Mouse (Mus musculus): ENCODE data around the gene Pitpnm2. TPM values are rescaled to one million over a fixed set of nuclear protein-coding genes. Genes with fewer than 3 reads are reported as not detected.

Gene Pitpnm2
- total and polyA plus RNA-seq, 3 experiments: 9.0 to 35.6 (median 24.1) TPM

DNA sequence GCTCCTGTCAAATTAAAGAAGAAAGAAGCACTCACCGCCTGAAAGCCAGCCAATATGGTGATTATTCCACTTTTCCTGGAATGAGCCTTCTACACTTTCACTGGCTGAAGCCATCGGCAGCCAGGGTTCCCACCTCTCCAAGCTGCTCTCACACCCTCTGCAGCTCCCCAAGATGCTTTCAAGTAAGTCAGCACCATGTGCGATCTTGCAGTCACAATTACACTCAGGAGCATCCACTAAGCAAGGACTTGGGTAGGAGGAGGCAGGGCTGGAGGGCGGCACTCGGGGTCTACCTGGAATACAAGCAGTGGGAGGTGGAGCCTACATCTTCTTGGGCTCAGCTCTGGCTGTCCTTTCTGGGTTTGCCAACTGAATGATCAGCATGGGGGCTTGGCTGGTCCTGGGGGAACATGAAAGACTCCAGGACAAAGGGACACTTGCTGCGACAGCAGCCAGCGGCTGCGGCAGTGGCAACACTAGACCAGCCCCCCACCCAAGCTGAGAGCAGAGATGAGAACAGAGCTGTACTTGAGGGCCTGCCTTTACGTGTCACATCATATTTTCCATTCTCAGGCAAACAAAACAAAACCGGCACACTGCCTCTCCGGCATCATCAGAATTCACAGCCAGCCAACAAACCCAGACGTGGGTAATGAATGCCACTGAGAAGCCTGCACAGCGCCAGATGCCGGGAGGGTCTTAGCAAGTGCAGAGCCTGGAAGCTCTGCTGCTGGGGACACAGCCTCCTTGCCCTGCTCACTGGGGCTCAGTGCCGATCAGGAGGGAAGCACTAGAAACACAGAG, 64.5 kb downstream of the Pitpnm2 start:
- peaks cover 57% of the 10 kb centered on the region for H3K4me1 ChIP-seq (ENCODE audit: insufficient read depth, low read depth, low read length)
- H3K36me3 ChIP-seq (replicated peaks): peaks cover 60% of the 10 kb centered on the region
- H3K4me3 ChIP-seq (ENCODE audit: low read depth, low read length): no peak overlapping the region
- H3K27me3 ChIP-seq (ENCODE audit: insufficient read depth, low read length): no peaks in the 10 kb centered on the region; the same call in 1 of the 2 replicates
- DNase-seq (ENCODE audit: low spot score): no peak
- no peak for ATAC-seq (ENCODE audit: extremely low read depth, insufficient number of reproducible peaks, low FRiP score, poor library complexity, severe bottlenecking)
- TF ChIP-seq CTCF (IDR thresholded peaks at IDR 0.05; ENCODE audit: low read depth, low read length) (no peak), POLR2AphosphoS5 (IDR thresholded peaks at IDR 0.05; ENCODE audit: insufficient replicate concordance, low read depth, low read length) (no peak), GATA1 (IDR thresholded peaks at IDR 0.05; ENCODE audit: borderline replicate concordance, low read length) (no peak), TAL1 (conservative IDR thresholded peaks at IDR 0.05; ENCODE audit: low read depth, low read length) (no peak), GATA2 (IDR thresholded peaks at IDR 0.05; ENCODE audit: borderline replicate concordance, low read depth, low read length) (no peak)
- no peaks in the 10 kb centered on the region for H3K9me3 ChIP-seq (replicated peaks)

DNA sequence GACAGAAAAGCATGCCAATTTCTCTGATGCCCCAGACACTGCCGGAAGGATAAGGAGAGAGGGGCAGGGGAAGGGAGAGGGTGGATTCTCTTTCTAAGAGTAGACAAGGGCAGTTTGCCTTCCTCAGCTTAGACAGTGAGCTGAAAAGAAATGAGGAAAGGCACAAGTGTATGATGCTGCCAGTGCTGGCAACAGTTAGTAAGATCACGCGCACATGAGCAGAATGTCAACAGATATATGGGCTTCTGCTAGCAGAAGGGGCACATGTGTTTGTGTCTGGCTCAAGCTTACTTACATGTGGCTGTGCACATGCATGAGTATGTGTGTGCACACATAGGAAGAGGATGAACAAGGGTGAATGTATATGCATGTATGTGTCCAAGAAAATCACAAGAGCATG, 65.4 kb downstream of the Pitpnm2 start:
- peaks cover 52% of the 10 kb centered on the region for H3K36me3 ChIP-seq (replicated peaks)

DNA sequence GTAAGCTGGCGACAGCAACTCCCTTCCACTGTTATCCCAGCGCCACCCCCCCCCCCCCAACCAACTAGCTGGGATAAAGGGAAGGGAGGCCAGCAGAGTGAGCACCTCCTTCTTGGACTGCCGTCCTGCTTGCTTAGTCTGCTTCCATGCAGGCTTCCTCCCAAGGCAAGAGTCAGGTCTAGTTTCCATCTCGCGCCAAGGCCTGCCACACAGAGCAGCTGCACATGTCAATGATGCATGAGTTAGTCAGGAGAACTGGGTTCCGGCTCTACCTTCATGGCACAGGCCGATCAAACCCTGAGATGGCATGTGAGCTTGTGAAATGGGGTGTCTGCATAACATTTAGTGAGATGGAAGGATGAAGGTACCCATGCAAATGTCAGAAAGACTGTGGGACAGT, 66.9 kb downstream of the Pitpnm2 start:
- H3K9me3 ChIP-seq (replicated peaks): no peaks in the 10 kb centered on the region
- peaks cover 60% of the 10 kb centered on the region for H3K4me1 ChIP-seq (ENCODE audit: insufficient read depth, low read depth, low read length)
- DNase-seq (ENCODE audit: low spot score) (no peak), ATAC-seq (ENCODE audit: extremely low read depth, insufficient number of reproducible peaks, low FRiP score, poor library complexity, severe bottlenecking) (no peak)
- H3K4me3 ChIP-seq (ENCODE audit: low read depth, low read length): no peak overlapping the region; the same call in 1 of the 2 replicates
- H3K27me3 ChIP-seq (ENCODE audit: insufficient read depth, low read length): no peaks in the 10 kb centered on the region; the same call in 1 of the 2 replicates
- H3K36me3 ChIP-seq (replicated peaks): peaks cover 54% of the 10 kb centered on the region
- TF ChIP-seq CTCF (IDR thresholded peaks at IDR 0.05; ENCODE audit: low read depth, low read length) (no peak), GATA1 (IDR thresholded peaks at IDR 0.05; ENCODE audit: borderline replicate concordance, low read length) (no peak), TAL1 (conservative IDR thresholded peaks at IDR 0.05; ENCODE audit: low read depth, low read length) (no peak), POLR2AphosphoS5 (IDR thresholded peaks at IDR 0.05; ENCODE audit: insufficient replicate concordance, low read depth, low read length) (no peak), GATA2 (IDR thresholded peaks at IDR 0.05; ENCODE audit: borderline replicate concordance, low read depth, low read length) (no peak)

More for the DNA sequence above, 65.4 kb downstream of the Pitpnm2 start:
- Histone ChIP-seq H3K27me3 (ENCODE audit: insufficient read depth, low read length) (no peaks in the 10 kb centered on the region; the same call in 1 of the 2 replicates), H3K9me3 (replicated peaks) (no peaks in the 10 kb centered on the region), H3K4me1 (ENCODE audit: insufficient read depth, low read depth, low read length) (peaks cover 53% of the 10 kb centered on the region), H3K4me3 (ENCODE audit: low read depth, low read length) (no peak overlapping the region)
- no peak for TF ChIP-seq GATA2 (IDR thresholded peaks at IDR 0.05; ENCODE audit: borderline replicate concordance, low read depth, low read length)
- no peak for TF ChIP-seq GATA1 (IDR thresholded peaks at IDR 0.05; ENCODE audit: borderline replicate concordance, low read length)
- TF ChIP-seq POLR2AphosphoS5 (IDR thresholded peaks at IDR 0.05; ENCODE audit: insufficient replicate concordance, low read depth, low read length): no peak
- TF ChIP-seq TAL1 (conservative IDR thresholded peaks at IDR 0.05; ENCODE audit: low read depth, low read length): no peak
- TF ChIP-seq CTCF (IDR thresholded peaks at IDR 0.05; ENCODE audit: low read depth, low read length): no peak
- DNase-seq (ENCODE audit: low spot score): no peak
- no peak for ATAC-seq (ENCODE audit: extremely low read depth, insufficient number of reproducible peaks, low FRiP score, poor library complexity, severe bottlenecking)

DNA sequence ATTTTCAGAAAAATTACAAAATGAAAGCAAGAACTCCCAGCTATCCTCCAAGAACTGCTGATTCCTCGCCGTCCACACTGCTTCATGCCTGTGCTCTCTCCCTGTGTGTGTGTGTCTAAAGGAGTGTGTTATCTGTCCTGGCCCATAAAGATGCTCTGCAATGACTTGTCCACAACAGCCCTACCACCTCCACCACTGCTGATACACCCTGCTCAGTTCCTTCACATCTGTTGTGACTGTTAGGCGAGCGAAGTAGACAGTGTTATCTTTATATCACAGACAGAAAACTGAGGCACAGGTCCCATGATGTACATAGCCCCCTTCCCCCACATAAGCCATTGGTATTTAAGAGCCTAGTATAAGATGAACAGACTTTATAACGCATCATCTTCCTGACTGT, 67.5 kb downstream of the Pitpnm2 start:
- Histone ChIP-seq H3K4me3 (ENCODE audit: low read depth, low read length) (peak overlapping the region; percentile 54; the same call in 1 of the 2 replicates), H3K27me3 (ENCODE audit: insufficient read depth, low read length) (no peaks in the 10 kb centered on the region), H3K9me3 (replicated peaks) (no peaks in the 10 kb centered on the region), H3K36me3 (replicated peaks) (peaks cover 49% of the 10 kb centered on the region), H3K4me1 (ENCODE audit: insufficient read depth, low read depth, low read length) (peaks cover 56% of the 10 kb centered on the region)
- TF ChIP-seq CTCF (IDR thresholded peaks at IDR 0.05; ENCODE audit: low read depth, low read length) (no peak), TAL1 (conservative IDR thresholded peaks at IDR 0.05; ENCODE audit: low read depth, low read length) (peak; percentile 72), POLR2AphosphoS5 (IDR thresholded peaks at IDR 0.05; ENCODE audit: insufficient replicate concordance, low read depth, low read length) (no peak), GATA2 (IDR thresholded peaks at IDR 0.05; ENCODE audit: borderline replicate concordance, low read depth, low read length) (no peak), GATA1 (IDR thresholded peaks at IDR 0.05; ENCODE audit: borderline replicate concordance, low read length) (no peak)
- DNase-seq (ENCODE audit: low spot score): peak; percentile 53
- ATAC-seq (ENCODE audit: extremely low read depth, insufficient number of reproducible peaks, low FRiP score, poor library complexity, severe bottlenecking): peak; percentile 94

DNA sequence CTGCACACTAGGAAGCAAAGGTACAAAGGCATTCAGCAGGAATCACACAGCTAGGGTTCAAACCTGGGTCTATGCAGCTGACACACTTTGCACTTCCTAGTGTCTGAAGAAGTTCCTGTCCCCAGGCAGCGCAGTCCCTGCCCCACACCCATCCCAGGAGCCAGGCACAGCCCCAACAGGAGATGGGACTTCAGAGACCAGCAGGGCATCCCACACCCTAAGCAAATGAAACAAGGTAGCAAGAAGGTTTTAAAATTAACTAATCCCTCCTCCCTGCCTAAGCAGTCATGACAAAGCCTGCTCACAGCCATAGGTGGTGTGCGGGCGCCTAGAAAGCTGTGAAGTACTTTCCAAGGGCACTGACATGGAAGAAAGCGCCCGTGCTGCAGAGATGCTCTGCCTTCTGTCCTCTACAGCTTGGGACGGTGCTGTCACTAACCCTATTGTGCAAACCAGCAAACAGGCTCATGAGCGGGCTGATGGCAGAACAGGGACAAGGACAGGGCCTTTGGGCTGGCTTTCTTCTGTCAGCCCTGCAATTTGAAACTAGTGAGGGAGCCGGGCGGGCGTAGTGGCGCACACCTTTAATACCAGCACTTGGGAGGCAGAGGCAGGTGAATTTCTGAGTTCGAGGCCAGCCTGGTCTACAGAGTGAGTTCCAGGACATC, 68.9 kb downstream of the Pitpnm2 start:
- DNase-seq (ENCODE audit: low spot score): no peak
- no peak for ATAC-seq (ENCODE audit: extremely low read depth, insufficient number of reproducible peaks, low FRiP score, poor library complexity, severe bottlenecking)
- Histone ChIP-seq H3K36me3 (replicated peaks) (peaks cover 40% of the 10 kb centered on the region), H3K27me3 (ENCODE audit: insufficient read depth, low read length) (no peaks in the 10 kb centered on the region), H3K4me3 (ENCODE audit: low read depth, low read length) (peak overlapping the region; percentile 16; the same call in 1 of the 2 replicates), H3K4me1 (ENCODE audit: insufficient read depth, low read depth, low read length) (peaks cover 56% of the 10 kb centered on the region), H3K9me3 (replicated peaks) (no peaks in the 10 kb centered on the region)
- TF ChIP-seq CTCF (IDR thresholded peaks at IDR 0.05; ENCODE audit: low read depth, low read length) (no peak), POLR2AphosphoS5 (IDR thresholded peaks at IDR 0.05; ENCODE audit: insufficient replicate concordance, low read depth, low read length) (no peak), GATA1 (IDR thresholded peaks at IDR 0.05; ENCODE audit: borderline replicate concordance, low read length) (no peak), TAL1 (conservative IDR thresholded peaks at IDR 0.05; ENCODE audit: low read depth, low read length) (no peak), GATA2 (IDR thresholded peaks at IDR 0.05; ENCODE audit: borderline replicate concordance, low read depth, low read length) (no peak)

DNA sequence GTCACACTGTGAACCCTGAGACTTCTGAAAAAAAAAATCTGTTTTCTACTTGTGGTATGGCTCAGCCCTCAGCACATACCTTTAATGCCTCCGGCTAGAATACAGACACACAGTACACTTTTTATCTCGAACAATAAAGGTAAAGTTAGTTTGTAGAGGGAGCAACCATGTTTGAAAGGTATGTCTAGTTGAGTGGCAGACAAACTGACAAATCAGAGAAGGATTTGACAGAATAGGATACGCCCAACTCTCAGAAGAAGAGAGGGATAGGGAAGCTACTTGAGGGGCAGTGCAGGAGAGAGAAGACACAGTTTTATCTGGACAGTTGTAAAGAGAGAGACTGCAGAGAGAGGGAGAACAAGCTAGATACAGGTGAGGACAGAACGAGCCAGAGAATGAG, 70.1 kb downstream of the Pitpnm2 start:
- Histone ChIP-seq H3K27me3 (ENCODE audit: insufficient read depth, low read length) (no peaks in the 10 kb centered on the region), H3K9me3 (replicated peaks) (no peaks in the 10 kb centered on the region), H3K36me3 (replicated peaks) (peaks cover 27% of the 10 kb centered on the region), H3K4me1 (ENCODE audit: insufficient read depth, low read depth, low read length) (peaks cover 63% of the 10 kb centered on the region), H3K4me3 (ENCODE audit: low read depth, low read length) (no peak overlapping the region)
- TF ChIP-seq GATA2 (IDR thresholded peaks at IDR 0.05; ENCODE audit: borderline replicate concordance, low read depth, low read length): no peak
- TF ChIP-seq GATA1 (IDR thresholded peaks at IDR 0.05; ENCODE audit: borderline replicate concordance, low read length): no peak
- TF ChIP-seq POLR2AphosphoS5 (IDR thresholded peaks at IDR 0.05; ENCODE audit: insufficient replicate concordance, low read depth, low read length): no peak
- TF ChIP-seq CTCF (IDR thresholded peaks at IDR 0.05; ENCODE audit: low read depth, low read length): no peak
- no peak for TF ChIP-seq TAL1 (conservative IDR thresholded peaks at IDR 0.05; ENCODE audit: low read depth, low read length)
- DNase-seq (ENCODE audit: low spot score) (no peak), ATAC-seq (ENCODE audit: extremely low read depth, insufficient number of reproducible peaks, low FRiP score, poor library complexity, severe bottlenecking) (no peak)

Measured in G1E (cell line).